Mouse (Mus musculus) embryonic facial prominence, embryonic 15.5 days (tissue): ENCODE measurements around the gene Pnkp. TPM values are rescaled to one million over a fixed set of nuclear protein-coding genes. Genes with fewer than 3 reads are reported as not detected.
"Not testable (repeated sequence)": the region's sequence is repeated elsewhere in the genome, so short reads cannot be mapped to it uniquely, and the experiment has no call there.

Source experiments
- ATAC-seq: fragments of 200-750 bp; cut with Nextera tagmentation; 2 replicates; pipeline ENCODE4 v1.8.0; 2017; ENCODE audit warnings: low read depth, moderate TSS enrichment; ENCODE audit not compliant: insufficient number of reproducible peaks, low FRiP score, low TSS enrichment
- H3K27ac ChIP-seq: fragments of 300-500 bp; sonication (generic); replicated peaks from 2 replicates; pipeline ENCODE4 v1.5.1; 2015; ENCODE audit warnings: mild to moderate bottlenecking, inconsistent platforms
- H3K27me3 ChIP-seq: fragments of 300-500 bp; sonication (generic); 2 replicates; pipeline ENCODE4 v1.6.1; 2015; ENCODE audit warnings: inconsistent platforms
- H3K36me3 ChIP-seq: fragments of 300-500 bp; sonication (generic); 2 replicates; pipeline ENCODE4 v1.6.1; 2015; ENCODE audit warnings: mild to moderate bottlenecking, inconsistent platforms
- H3K4me1 ChIP-seq: fragments of 300-500 bp; sonication (generic); 2 replicates; pipeline ENCODE4 v1.6.1; 2015; ENCODE audit warnings: inconsistent platforms
- H3K4me2 ChIP-seq: fragments of 300-500 bp; sonication (generic); replicated peaks from 2 replicates; pipeline ENCODE4 v1.6.1; 2015; ENCODE audit warnings: mild to moderate bottlenecking, inconsistent platforms
- H3K4me3 ChIP-seq: fragments of 300-500 bp; sonication (generic); replicated peaks from 2 replicates; pipeline ENCODE4 v1.5.1; 2015; ENCODE audit warnings: mild to moderate bottlenecking, inconsistent platforms
- H3K9ac ChIP-seq: fragments of 300-500 bp; sonication (generic); 2 replicates; pipeline ENCODE4 v1.6.1; 2015; ENCODE audit warnings: inconsistent platforms
- H3K9me3 ChIP-seq: fragments of 300-500 bp; sonication (generic); replicated peaks from 2 replicates; pipeline ENCODE4 v1.6.1; 2016; ENCODE audit warnings: inconsistent platforms
- WGBS: fragments of 180-500 bp; shearing (Covaris S2); methylation state at CpG from one replicate; pipeline ENCODE4 v1.1.7; 2015; 5-methylcytosine and 5-hydroxymethylcytosine counted together
- polyA plus RNA-seq: library from polyadenylated mRNA; unstranded; fragments of >200 nt; fragmentation: Nextera tagmentation; extraction: Ambion mirVana; gene quantifications from 2 replicates; pipeline ENCODE4 v1.2.1, GENCODE M21; 2015

The Pnkp gene
- polyA plus RNA-seq, 1 experiment from 2014 or later, result 37.3 TPM

- 73% methylated on average over 1 of the region's 1 CpGs for WGBS
- ATAC-seq, result no peak
- Histone ChIP-seq H3K4me1 (peaks cover 29% of the 10 kb centered on the region), H3K9ac (no peak overlapping the region), H3K36me3 (peaks cover 6% of the 10 kb centered on the region), H3K27me3 (no peaks in the 10 kb centered on the region), H3K4me2 (no peak overlapping the region), H3K9me3 (no peaks in the 10 kb centered on the region), H3K27ac (no peak overlapping the region), H3K4me3 (no peak overlapping the region)
Observed at GRCm38 (mm10) chr7:44871181-44871580, 14.2 kb downstream of the Pnkp start.

- H3K9ac ChIP-seq, result not testable (repeated sequence)
Observed at GRCm38 (mm10) chr7:44871774-44872173, 14.8 kb downstream of the Pnkp start.

GRCm38 (mm10) chr7:44877833-44878232, 20.9 kb downstream of the Pnkp start:
- peaks cover 69% of the 10 kb centered on the region for H3K36me3 ChIP-seq
- WGBS, result 90% methylated on average over 14 of the region's 14 CpGs

More at GRCm38 (mm10) chr7:44871774-44872173, 14.8 kb downstream of the Pnkp start:
- H3K27me3 ChIP-seq, H3K4me2 ChIP-seq, H3K4me3 ChIP-seq, H3K9me3 ChIP-seq, ATAC-seq, H3K27ac ChIP-seq: not testable (repeated sequence)
- Histone ChIP-seq H3K4me1 (peaks cover 23% of the 10 kb centered on the region), H3K36me3 (peaks cover 11% of the 10 kb centered on the region; the same call in 1 of the 2 replicates)
- 79% methylated on average over 2 of the region's 2 CpGs for WGBS

GRCm38 (mm10) chr7:44883036-44883435, 26.1 kb downstream of the Pnkp start:
- Histone ChIP-seq H3K4me1 (no peaks in the 10 kb centered on the region), H3K9ac (no peak overlapping the region), H3K27me3 (no peaks in the 10 kb centered on the region), H3K27ac (no peak overlapping the region), H3K9me3 (no peaks in the 10 kb centered on the region), H3K4me3 (no peak overlapping the region), H3K36me3 (peaks cover 87% of the 10 kb centered on the region), H3K4me2 (no peak overlapping the region)
- ATAC-seq, result no peak
- WGBS, result 95% methylated on average over 3 of the region's 3 CpGs

More at GRCm38 (mm10) chr7:44877833-44878232, 20.9 kb downstream of the Pnkp start:
- Histone ChIP-seq H3K9ac (no peak overlapping the region), H3K27ac (no peak overlapping the region), H3K4me2 (no peak overlapping the region), H3K9me3 (no peaks in the 10 kb centered on the region), H3K4me3 (no peak overlapping the region), H3K4me1 (0 out of 2 replicates have a peak, but pooled peaks cover 4% of the 10 kb centered on the region), H3K27me3 (no peaks in the 10 kb centered on the region)
- no peak for ATAC-seq

- no peak for ATAC-seq
- Histone ChIP-seq H3K9ac (no peak overlapping the region), H3K9me3 (no peaks in the 10 kb centered on the region), H3K27ac (no peak overlapping the region), H3K4me1 (0 out of 2 replicates have a peak, but pooled peaks cover 6% of the 10 kb centered on the region), H3K36me3 (peaks cover 86% of the 10 kb centered on the region), H3K4me2 (no peak overlapping the region), H3K27me3 (no peaks in the 10 kb centered on the region), H3K4me3 (no peak overlapping the region)
- WGBS, result 87% methylated on average over 5 of the region's 5 CpGs
Observed at GRCm38 (mm10) chr7:44884637-44885036, 27.7 kb downstream of the Pnkp start.

GRCm38 (mm10) chr7:44886964-44887363, 30.0 kb downstream of the Pnkp start:
- no peaks in the 10 kb centered on the region for H3K27me3 ChIP-seq
- WGBS, result 90% methylated on average over 7 of the region's 7 CpGs
- peaks cover 21% of the 10 kb centered on the region for H3K4me1 ChIP-seq
- no peak overlapping the region for H3K4me3 ChIP-seq
- no peak for ATAC-seq
- no peak overlapping the region for H3K4me2 ChIP-seq
- peaks cover 63% of the 10 kb centered on the region for H3K36me3 ChIP-seq
- no peak overlapping the region for H3K9ac ChIP-seq
- 0 out of 2 replicates have a peak overlapping the region, but pooled peaks have one; percentile 22 for H3K27ac ChIP-seq
- H3K9me3 ChIP-seq, result no peaks in the 10 kb centered on the region

- no peak overlapping the region for H3K4me2 ChIP-seq
- H3K27ac ChIP-seq, result no peak overlapping the region
- H3K36me3 ChIP-seq, result peaks cover 49% of the 10 kb centered on the region
Observed at GRCm38 (mm10) chr7:44888256-44889105, 31.5 kb downstream of the Pnkp start.

GRCm38 (mm10) chr7:44890180-44890579, 33.2 kb downstream of the Pnkp start:
- Histone ChIP-seq H3K4me2 (no peak overlapping the region), H3K9me3 (no peaks in the 10 kb centered on the region), H3K36me3 (peaks cover 35% of the 10 kb centered on the region), H3K27me3 (no peaks in the 10 kb centered on the region), H3K4me1 (peaks cover 31% of the 10 kb centered on the region), H3K4me3 (peak overlapping the region; percentile 78; the same call in 1 of the 2 replicates), H3K9ac (no peak overlapping the region), H3K27ac (no peak overlapping the region)
- no peak for ATAC-seq
- WGBS, result 82% methylated on average over 6 of the region's 7 CpGs

More at GRCm38 (mm10) chr7:44888256-44889105, 31.5 kb downstream of the Pnkp start:
- Histone ChIP-seq H3K9ac (no peak overlapping the region), H3K4me1 (peaks cover 26% of the 10 kb centered on the region), H3K9me3 (no peaks in the 10 kb centered on the region), H3K4me3 (no peak overlapping the region), H3K27me3 (no peaks in the 10 kb centered on the region)
- no peak for ATAC-seq
- WGBS, result 88% methylated on average over 13 of the region's 13 CpGs

- 78% methylated on average over 4 of the region's 4 CpGs for WGBS
- Histone ChIP-seq H3K9me3 (no peaks in the 10 kb centered on the region), H3K36me3 (peaks cover 30% of the 10 kb centered on the region), H3K4me3 (peak overlapping the region; percentile 78), H3K27ac (no peak overlapping the region), H3K9ac (peak overlapping the region; percentile 66; the same call in 1 of the 2 replicates), H3K4me2 (peak overlapping the region; percentile 69), H3K27me3 (no peaks in the 10 kb centered on the region), H3K4me1 (peaks cover 34% of the 10 kb centered on the region)
- ATAC-seq, result no peak
Observed at GRCm38 (mm10) chr7:44890737-44891136, 33.8 kb downstream of the Pnkp start.

GRCm38 (mm10) chr7:44891611-44892010, 34.7 kb downstream of the Pnkp start:
- no peak for ATAC-seq
- H3K9ac ChIP-seq, result peak overlapping the region; percentile 66
- peak overlapping the region; percentile 78 for H3K4me3 ChIP-seq
- 12% methylated on average over 6 of the region's 6 CpGs for WGBS
- H3K9me3 ChIP-seq, result no peaks in the 10 kb centered on the region
- H3K27ac ChIP-seq, result peak overlapping the region; percentile 100; the same call in 1 of the 2 replicates
- peaks cover 39% of the 10 kb centered on the region for H3K4me1 ChIP-seq
- no peaks in the 10 kb centered on the region for H3K27me3 ChIP-seq
- peak overlapping the region; percentile 69 for H3K4me2 ChIP-seq
- peaks cover 25% of the 10 kb centered on the region for H3K36me3 ChIP-seq

- Histone ChIP-seq H3K4me2 (peak within 1 kb of the TSS; percentile 69), H3K36me3 (peaks cover 17% of the 10 kb centered on the region), H3K27ac (peak within 1 kb of the TSS; percentile 100), H3K27me3 (no peaks in the 10 kb centered on the region), H3K4me3 (peak within 1 kb of the TSS; percentile 78), H3K9me3 (no peaks in the 10 kb centered on the region), H3K9ac (peak within 1 kb of the TSS; percentile 66), H3K4me1 (peaks cover 47% of the 10 kb centered on the region)
- WGBS, result under 1% methylated on average over 56 of the region's 56 CpGs
- peak; percentile 83 for ATAC-seq
Observed at GRCm38 (mm10) chr7:44892276-44892921, 35.5 kb downstream of the Pnkp start, which contains the start of gene Med25. Gene Med25, minus strand, starts transcription at chr7:44892712.
